Mouse (Mus musculus) myocyte (in vitro differentiated cells): ENCODE measurements at regions not wholly inside any gene's neighbourhood (a gene's known extent, or its start where the extent isn't known, plus 50 kb on each side); places are given as distances from the start of the nearest gene placed in this dataset.

Source experiments
- CEBPB ChIP-seq: IDR thresholded peaks from 2 replicates; pipeline ENCODE4 v1.6.1; 2011; ENCODE audit warnings: mild to moderate bottlenecking, moderate library complexity; ENCODE audit not compliant: poor library complexity, insufficient read depth, severe bottlenecking
- E2F4 ChIP-seq: IDR thresholded peaks from one replicate; pipeline ENCODE4 v1.6.1; 2011; ENCODE audit warnings: mild to moderate bottlenecking, control low read depth, moderate library complexity; ENCODE audit not compliant: insufficient read depth
- MAX ChIP-seq: IDR thresholded peaks from one replicate; pipeline ENCODE4 v1.6.1; 2011; ENCODE audit warnings: low read depth, mild to moderate bottlenecking, control low read depth
- MYOG ChIP-seq, 3 experiments: IDR thresholded peaks; one replicate each; pipeline ENCODE4 v1.6.1; 2011; ENCODE audit warnings: control low read depth in 2 of 3, low read depth in 2 of 3, mild to moderate bottlenecking in 2 of 3; ENCODE audit not compliant: insufficient read length in 2 of 3, control insufficient read depth in 1 of 3, insufficient read depth in 1 of 3
- POLR2A ChIP-seq: IDR thresholded peaks from one replicate; pipeline ENCODE4 v1.6.1; 2011; ENCODE audit warnings: low read depth, mild to moderate bottlenecking, control low read depth, moderate library complexity; ENCODE audit not compliant: insufficient read length
- POLR2AphosphoS2 ChIP-seq: IDR thresholded peaks from one replicate; pipeline ENCODE4 v1.6.1; 2011; ENCODE audit warnings: low read depth, control low read depth; ENCODE audit not compliant: insufficient read length
- USF1 ChIP-seq: IDR thresholded peaks from one replicate; pipeline ENCODE4 v1.6.1; 2011; ENCODE audit warnings: low read depth, mild to moderate bottlenecking, control low read depth, moderate library complexity

GRCm38 (mm10) chr15:97612325-97612724, 93.3 kb downstream of the Rpap3 start:
- TF ChIP-seq CEBPB (no peak), USF1 (no peak), POLR2A (no peak), E2F4 (no peak), MAX (no peak), POLR2AphosphoS2 (no peak), MYOG (IDR thresholded peaks at IDR 0.05; ENCODE audit: control insufficient read depth in 1 of 3, insufficient read depth in 1 of 3, insufficient read length in 2 of 3, low read depth in 2 of 3) (no peak)
